Mouse (Mus musculus): ENCODE data around the gene Mttp.

Mttp gene

GRCm38 (mm10) chr3:138078701-138079100, 66.1 kb downstream of the Mttp start:
- no peak for DNase-seq (ENCODE audit: low spot score)

- DNase-seq (ENCODE audit: low spot score), result no peak
Measured at GRCm38 (mm10) chr3:138077476-138078340, 67.1 kb downstream of the Mttp start.

GRCm38 (mm10) chr3:138075209-138075608, 69.6 kb downstream of the Mttp start:
- DNase-seq (ENCODE audit: low spot score), result no peak

- DNase-seq (ENCODE audit: low spot score), result no peak
Measured at GRCm38 (mm10) chr3:138074214-138074613, 70.6 kb downstream of the Mttp start.

- DNase-seq (ENCODE audit: low spot score), result no peak
Measured at GRCm38 (mm10) chr3:138071476-138072073, 73.2 kb downstream of the Mttp start.

GRCm38 (mm10) chr3:138071004-138071403, 73.8 kb downstream of the Mttp start:
- no peak for DNase-seq (ENCODE audit: low spot score)

GRCm38 (mm10) chr3:138069756-138070511, 74.8 kb downstream of the Mttp start:
- no peak for DNase-seq (ENCODE audit: low spot score)

- no peak for DNase-seq (ENCODE audit: low spot score)
Measured at GRCm38 (mm10) chr3:138068103-138068502, 76.7 kb downstream of the Mttp start.

- no peak for DNase-seq (ENCODE audit: low spot score)
Measured at GRCm38 (mm10) chr3:138067288-138067687, 77.5 kb downstream of the Mttp start, which contains the start of gene Gm5105. Gm5105 (minus strand) TSS chr3:138067388.

GRCm38 (mm10) chr3:138066348-138066856, 78.4 kb downstream of the Mttp start:
- DNase-seq (ENCODE audit: low spot score), result no peak

GRCm38 (mm10) chr3:138065930-138066329, 78.8 kb downstream of the Mttp start:
- DNase-seq (ENCODE audit: low spot score), result no peak

GRCm38 (mm10) chr3:138064732-138065645, 79.8 kb downstream of the Mttp start, which contains the start of gene 1110002E22Rik:
1110002E22Rik (plus strand) TSS chr3:138065052.
- DNase-seq (ENCODE audit: low spot score), result no peak

- DNase-seq (ENCODE audit: low spot score), result no peak
Measured at GRCm38 (mm10) chr3:138063731-138064329, 80.9 kb downstream of the Mttp start.

GRCm38 (mm10) chr3:138062673-138063072, 82.1 kb downstream of the Mttp start:
- no peak for DNase-seq (ENCODE audit: low spot score)

GRCm38 (mm10) chr3:138061205-138061911, 83.4 kb downstream of the Mttp start:
- DNase-seq (ENCODE audit: low spot score), result no peak

- no peak for DNase-seq (ENCODE audit: low spot score)
Measured at GRCm38 (mm10) chr3:138060429-138060828, 84.3 kb downstream of the Mttp start.

GRCm38 (mm10) chr3:138058226-138058625, 86.5 kb downstream of the Mttp start:
- DNase-seq (ENCODE audit: low spot score), result no peak

- no peak for DNase-seq (ENCODE audit: low spot score)
Measured at GRCm38 (mm10) chr3:138056976-138057375, 87.8 kb downstream of the Mttp start.

GRCm38 (mm10) chr3:138053969-138054368, 90.8 kb downstream of the Mttp start:
- no peak for DNase-seq (ENCODE audit: low spot score)

- DNase-seq (ENCODE audit: low spot score), result no peak
Measured at GRCm38 (mm10) chr3:138051431-138051830, 93.3 kb downstream of the Mttp start.
